Mouse (Mus musculus): ENCODE results near the gene Tsku.
A peak's percentile ranks its signal among the peaks of the same experiment; 100 is the strongest.

The Tsku gene

DNA sequence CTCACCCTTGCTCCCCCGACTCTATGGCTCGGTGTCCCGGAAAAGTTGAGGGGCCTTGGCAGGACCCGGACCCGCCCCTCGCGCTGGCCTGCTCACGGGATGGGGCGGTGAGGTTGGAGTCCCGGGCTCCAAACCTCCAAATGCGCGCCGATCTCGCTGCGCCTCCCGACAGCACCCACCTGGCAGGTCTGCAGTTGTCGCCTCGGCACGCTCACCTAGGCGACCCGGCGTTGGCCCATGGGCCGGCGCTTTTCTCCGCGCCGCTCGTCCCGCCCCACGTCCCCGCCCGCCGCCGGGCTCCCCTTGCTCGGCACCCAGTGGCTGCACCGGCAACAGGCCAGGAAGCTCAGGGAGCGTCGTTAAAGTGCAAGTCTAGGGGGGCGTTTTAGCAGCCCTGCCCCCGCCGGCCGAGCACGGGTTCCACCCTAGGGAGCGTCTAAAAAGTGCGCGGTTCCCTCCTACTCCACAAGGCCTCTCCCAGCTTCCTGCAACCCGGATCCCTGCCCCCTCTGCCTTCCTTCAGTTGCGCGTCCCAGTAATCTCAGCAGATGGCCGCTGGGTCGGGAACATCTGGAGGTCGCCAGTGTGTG lies at the start of gene Tsku:
Gene Tsku (minus strand): TSS at position 266 of the 590 bp plus-strand sequence.
- DNase-seq: peak; percentile 93

DNA sequence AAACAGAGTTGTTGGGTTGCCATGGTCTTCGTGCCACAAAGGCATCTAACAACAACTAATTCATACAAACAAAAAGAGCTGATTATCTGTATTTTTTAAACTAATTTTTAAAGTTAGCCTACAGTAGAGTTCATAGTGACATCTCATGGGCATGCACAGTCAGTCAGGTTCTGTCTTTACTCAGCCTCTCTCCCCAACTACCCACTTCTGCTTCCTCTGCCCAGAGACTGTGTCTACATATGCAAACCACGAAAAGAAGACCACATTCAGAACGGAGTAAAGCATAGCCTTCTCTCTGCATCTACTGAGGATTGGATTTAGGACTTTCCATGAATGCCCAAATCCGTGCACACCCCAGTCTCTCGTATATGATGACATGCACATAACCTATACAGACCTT lies 46.5 kb upstream of the Tsku start:
- DNase-seq: no peak

DNA sequence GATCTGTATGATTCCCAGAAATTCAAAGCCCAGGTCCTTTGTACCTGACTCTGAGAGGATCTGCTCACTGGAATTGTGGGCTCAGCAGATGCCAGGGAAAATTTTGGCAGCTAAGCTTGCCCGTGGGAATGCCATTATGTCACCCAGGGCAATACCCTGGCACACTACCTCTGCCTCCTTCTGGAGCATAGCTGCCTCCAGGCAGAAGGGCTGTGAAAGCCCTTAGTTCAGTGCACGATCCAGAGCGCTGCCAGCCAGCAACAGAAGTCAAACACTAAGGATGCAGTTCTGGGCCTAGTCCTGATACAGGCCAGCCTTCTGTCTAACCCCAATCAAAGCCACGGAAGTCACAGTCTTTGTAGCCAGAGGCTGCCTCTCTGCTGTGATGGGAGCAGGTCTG lies 42.9 kb upstream of the Tsku start:
- peak; percentile 29 for DNase-seq

DNA sequence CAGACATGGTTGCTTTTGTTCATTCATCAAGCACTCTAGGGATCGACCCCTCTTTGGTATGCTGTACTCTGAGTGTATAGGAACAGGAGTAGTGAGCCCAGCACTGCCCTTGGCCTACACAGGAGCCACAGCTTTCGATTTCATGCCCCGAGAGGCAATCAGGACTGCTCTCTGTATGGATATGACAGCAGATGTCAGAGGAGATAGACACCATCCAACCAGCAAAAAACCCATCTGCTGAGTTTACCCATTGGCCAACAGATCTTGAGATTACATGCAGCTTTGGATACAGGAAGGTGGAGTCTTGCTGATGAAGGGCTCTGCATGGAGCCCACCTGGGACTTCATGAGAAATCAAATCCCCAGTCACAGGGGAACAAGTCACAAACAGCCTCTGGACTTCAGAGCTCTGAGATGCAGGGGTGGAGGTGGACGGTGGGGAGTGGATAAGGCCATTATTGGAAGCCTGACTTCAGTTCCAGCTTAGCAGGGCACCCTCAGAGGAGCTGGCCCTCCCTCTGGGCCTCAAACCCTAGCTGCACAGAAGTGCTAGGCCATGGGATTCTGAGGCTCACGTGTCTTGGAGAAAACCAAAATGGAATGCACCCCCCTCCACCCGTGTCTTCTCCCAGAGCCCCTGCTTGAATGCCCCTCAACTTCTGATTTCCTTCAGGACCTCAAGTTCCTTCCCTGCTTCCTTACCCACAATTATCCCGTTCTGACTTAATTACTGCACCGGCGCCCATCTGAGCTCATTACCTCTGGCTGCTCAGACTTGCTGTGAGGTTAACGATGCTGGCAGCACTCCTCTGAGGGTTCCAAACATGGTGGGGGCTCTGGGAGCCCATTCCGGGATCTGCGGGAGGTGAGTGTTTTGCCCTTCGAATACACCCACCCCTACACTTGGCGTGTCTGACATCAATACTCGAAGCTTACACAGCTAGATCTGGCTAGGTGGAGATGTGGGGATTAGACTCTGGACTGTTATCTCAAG lies 41.8 kb upstream of the Tsku start:
- DNase-seq: no peak

DNA sequence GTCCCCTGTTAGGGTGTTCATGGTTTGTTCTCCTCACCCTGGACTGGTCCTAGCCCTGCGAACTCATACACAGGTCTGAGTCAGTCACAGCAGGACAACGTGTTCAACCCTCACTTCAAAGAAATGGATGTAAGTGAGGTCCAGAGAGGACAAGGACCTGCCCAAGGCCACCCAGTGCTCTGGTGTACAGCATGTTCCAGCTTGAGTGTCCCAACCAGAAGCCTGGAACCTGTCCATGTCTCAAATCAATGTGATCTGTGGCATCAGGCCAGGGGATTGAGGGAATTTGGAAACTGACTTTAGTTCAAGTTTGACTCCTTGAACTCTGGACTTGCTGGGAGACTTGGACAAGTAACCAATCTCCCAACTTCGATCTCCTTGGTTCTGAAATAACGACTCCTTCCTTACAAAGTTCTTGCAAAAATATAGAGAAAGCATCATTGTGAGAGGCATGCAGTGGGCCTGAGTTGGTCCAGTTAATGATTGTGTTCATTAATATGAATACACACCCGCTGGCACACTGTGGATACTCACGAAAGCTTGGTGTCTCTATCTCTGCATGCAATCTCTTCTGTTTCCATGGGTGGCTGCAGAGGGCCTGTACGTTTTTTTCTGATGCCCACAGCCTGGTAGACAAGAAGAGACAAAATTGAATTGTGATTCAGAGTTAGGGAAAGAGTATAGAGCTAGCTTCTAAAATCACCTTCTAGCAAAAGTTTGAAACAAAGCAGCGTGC lies 31.5 kb upstream of the Tsku start:
- DNase-seq: peak; percentile 69

DNA sequence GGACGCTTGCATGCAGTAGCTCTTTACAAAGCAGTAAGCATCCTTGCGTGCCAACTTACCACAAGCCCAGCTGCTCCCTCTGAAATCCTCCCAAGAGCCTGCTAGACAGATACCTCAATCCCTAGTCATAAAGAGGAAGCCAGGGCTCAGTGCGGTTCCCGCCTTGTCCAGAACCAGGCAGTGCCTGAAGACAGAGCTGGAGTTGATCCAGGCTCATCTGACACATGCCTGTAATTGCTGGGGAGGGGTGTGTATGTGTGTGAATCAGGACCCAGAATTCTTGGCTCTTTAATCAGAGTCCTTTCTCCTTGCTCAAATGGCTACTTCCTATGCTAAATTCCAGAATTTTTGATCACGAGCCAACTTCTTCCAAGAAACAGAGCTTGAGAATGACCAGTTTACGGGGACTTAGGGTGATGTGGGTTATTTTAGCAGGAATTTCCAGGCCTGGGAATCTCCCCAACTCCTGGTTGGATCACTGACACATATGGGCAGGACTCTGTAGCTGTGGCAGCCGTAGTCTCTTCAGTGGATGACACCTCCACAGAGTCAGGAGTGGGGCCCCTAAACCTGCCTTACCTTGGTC lies 30.3 kb upstream of the Tsku start:
- peak; percentile 27 for DNase-seq

DNA sequence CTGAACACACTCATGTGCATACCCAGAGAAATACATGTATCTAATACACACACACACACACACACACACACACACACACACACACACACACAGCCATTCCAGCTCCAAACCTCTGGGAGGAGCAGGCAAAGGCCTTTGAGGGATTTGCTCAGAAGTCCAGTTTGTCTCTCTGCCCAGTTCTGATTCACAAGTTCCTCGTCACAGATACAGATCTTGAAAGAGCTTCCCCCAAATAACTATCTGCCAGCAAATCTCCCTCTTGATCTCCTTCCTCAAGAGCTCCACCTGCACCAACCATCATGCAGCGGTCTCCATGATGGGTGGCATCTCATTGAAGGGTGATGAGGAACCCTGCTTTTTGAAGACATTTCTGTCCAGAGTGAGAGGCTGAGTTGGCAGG lies 29.4 kb upstream of the Tsku start:
- no peak for DNase-seq

DNA sequence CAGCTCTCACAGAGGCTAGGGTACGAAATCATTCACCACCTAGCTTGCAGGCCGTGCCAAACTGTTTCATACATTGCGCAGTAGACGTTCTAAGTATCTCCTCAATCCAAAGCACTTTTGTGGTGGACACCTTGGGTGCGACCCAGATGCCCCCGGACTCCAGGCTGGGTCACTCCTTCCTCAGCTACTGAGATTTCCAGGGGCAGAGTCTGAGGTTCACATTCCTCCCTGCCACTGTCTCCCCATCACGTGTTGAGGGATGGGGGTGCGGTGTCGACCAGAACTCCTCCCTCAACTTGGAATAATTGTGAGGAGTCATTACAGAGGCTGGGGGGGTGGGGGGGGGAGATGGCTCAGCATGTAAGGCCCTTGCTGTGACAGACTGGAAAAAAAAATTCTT lies 28.5 kb upstream of the Tsku start:
- peak; percentile 73 for DNase-seq

DNA sequence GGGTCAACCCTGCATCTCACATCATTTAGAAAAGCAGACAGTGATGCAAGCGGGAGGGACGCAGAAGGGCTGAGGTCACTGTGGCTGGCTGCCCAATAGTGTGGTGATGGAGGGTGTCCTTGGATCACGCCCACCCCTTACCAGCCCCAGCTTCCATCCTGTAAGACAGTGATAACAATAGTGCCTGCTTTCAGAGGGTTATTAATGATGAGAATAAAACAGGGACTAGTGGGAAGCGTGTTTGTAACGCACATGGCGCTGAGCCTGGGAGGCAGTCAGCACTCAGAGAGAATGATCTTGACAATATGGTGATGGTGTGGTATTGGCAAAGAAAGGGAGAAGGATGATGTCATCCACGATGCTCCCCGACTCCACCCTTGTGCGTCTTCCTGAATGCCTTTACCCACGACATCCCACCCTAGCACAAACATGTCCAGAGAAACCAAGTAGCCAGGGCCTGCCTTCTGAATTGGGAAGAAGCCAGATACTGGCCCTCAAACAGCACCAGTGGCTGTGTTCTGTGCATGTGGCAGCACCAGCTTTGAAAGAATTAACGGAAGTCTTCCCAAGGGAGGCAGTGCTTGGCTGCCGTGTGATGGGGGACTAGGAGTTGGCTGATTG lies 27.9 kb upstream of the Tsku start:
- DNase-seq: no peak

DNA sequence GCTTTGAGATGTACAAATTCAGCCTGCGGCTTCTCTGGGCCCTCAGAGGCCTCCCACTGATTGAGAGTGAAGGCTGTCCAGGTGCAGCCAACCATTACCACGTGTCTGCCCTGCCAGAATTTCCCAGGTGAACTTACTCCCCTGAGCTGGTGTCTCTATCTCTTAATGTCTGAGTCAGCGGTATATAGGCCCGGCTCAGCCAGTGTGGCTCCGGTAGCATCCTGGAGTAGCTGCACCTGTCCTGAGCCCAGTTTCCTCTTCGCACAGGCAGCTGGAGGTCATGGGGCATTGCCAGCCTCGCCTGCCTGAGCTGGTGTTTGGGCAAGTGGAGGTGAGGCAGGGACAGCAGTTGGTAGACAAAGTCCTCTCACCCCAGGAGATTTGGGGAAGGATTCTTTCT lies 26.1 kb upstream of the Tsku start:
- peak; percentile 59 for DNase-seq

DNA sequence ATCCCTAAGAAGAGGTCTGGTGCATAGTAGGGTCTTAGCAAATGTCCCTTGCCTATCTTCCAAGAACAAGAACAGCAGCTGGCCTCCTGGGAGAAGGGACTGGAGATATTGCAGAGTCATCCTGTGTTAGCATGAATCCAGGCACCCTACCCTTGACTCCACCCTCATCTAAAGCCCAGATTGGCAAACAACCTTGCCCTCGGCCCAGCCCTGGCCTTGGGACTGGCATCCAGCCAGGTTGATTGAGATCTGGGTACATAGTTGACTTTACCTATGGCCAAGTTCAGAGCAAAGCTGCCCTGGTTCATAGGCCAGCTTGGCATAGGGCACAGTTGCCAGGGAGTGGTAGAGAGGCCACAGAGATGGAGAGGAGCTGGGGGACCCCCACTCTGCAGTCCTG lies 24.0 kb upstream of the Tsku start:
- peak; percentile 72 for DNase-seq

DNA sequence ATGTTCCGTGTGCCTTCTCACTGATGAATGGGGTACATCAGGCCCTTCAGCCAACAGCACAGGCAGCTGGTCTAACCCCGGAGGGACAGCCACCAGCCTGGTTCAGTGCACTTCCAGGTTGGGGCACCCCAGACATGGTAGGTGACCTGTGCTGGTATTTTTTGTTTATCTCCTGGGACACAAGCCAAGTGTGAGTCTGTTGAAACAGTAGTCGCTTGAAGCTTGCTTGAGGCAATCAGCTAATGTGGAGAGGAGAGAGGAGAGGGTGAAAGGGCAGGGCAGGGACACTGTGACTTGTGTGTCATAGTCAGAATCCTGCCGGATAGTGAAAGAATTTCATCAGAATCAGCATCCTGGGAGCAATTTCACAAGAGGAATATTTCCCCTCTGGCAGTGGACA lies 22.2 kb upstream of the Tsku start:
- no peak for DNase-seq

DNA sequence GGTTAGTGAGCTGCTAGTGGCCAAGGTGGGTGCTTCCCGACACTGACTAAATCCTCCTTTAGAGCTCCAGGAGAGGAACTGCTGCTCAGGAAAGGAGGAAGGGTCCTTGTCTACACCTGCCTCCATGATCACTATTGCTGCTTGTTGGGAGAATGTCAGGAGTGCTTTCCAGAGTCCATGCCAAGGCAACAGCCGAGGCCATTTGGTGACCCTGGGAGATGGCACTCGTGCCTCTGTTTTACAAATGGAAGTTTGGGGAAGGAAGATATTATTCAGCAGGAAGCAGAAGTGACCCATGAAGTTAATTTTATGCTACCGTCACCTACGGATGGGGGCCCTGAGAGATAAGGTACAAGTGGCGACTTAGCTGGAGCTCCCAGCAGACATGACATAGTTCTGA lies 21.7 kb upstream of the Tsku start:
- no peak for DNase-seq

DNA sequence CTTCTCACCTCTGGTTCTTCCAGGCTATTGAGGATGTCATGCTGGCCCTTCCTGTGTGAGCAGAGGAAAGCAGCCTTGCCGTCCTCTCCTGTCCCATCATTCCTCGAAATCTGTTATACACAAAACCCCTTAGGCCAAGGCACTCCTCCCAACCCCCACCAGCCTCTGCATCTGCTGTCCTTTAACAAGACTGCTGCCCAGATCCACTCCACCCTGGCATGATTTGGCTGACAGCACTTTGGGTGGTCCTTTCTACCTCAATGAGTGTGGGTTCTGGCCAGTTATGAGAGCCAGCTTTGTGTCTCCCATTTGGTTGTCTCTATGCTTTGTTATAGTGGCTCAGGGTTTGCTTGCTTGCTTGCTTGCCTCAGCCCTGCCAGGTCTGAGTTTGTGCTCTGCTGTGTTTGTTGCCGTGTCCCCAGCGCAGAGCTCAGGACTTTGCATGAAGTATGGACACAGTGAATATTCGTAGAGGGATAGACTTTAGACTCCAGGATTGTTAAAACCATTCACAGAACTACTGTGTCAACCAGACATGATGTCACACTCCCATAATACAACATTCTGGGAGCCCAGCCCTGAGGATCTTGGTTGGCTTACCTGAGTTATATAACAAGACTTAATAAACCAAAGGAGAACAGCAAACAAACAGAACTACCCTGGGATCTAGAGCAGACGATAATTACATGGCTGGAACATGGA lies 19.2 kb upstream of the Tsku start:
- no peak for DNase-seq

DNA sequence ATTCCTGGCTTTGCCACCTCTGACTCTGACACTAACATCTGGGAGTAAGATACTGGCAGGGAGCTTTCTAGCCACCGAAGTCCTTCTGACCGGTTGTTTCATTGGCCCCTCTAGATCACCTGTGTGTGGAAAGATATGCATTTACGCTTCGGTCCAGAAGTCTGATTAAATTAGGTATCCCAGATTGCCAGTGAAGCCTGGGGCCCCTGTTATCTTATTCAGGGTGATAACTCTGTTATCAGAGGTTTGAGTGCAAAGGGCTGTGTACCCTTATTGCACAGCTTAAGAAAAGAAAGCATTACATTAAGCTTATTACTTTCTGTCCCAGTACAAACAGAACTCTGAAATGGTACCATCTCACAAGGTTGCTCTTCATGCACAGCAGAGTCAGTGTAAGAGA lies 18.1 kb upstream of the Tsku start:
- DNase-seq: no peak

DNA sequence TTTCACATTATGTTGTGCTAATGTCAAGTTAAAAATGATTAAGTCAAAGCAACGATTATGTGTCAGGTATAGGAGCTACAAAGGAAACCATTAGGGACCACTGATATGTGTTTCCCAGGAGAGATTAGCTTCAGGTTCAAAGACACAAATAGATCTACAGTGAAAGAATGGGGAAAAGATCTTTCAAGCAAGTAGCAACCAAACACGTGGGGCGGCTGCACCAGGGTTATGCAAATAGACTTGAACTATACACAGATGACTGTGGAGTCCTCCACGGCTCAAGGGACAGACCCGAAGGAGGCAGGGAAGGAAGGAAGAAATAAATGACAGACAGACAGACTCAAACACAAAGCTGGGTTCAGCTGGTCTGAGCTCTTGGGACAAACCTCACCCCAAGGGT lies 16.1 kb upstream of the Tsku start:
- DNase-seq: no peak

DNA sequence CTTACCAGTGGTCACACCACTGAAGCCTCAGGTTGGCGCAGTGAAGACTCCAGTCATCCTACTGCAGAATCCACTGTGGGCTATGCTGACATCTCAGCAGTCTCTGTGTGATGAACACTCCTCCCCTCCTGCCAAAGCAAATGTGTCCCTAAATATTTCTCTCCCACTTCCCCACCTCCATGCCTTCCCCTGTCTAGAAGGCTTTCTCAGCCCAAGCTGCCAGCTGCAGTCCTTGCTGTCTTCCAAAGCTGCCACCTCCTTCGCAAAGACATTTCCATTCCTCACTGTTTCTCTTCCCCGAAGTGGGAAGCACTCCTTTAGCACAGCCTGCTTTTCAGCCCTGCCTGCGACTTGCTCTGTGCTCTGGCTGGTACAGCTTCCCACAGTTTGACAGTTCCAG lies 10.0 kb upstream of the Tsku start:
- DNase-seq: no peak

DNA sequence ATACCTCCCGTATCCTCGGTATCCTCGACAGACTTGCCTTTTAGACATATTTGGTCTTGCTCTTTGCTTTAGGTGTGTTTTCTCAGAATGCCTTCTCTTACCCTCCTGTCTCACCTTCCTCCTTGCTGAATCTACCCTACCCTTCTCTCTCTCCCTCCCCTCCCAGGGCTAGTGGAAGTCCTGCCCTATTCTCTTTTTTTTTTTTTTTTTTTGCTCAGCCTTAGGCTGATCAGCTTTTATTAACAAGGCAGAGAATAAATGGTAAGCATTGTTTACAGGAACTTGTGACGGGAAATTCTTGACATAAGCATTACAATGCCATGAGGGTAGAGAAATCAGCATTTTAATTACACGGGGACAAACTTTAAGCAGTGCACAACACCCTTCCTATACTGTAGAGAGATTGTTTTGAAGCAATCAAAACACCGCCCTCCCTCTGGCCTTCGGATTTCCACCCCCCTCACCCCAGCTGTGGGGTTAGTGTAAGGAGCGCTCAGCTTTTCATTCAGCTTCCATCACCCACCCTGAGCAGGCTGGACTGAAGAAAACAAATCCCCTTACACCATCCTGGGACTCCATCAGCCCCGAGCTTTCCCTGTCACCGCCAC lies 8.7 kb upstream of the Tsku start:
- DNase-seq: no peak

DNA sequence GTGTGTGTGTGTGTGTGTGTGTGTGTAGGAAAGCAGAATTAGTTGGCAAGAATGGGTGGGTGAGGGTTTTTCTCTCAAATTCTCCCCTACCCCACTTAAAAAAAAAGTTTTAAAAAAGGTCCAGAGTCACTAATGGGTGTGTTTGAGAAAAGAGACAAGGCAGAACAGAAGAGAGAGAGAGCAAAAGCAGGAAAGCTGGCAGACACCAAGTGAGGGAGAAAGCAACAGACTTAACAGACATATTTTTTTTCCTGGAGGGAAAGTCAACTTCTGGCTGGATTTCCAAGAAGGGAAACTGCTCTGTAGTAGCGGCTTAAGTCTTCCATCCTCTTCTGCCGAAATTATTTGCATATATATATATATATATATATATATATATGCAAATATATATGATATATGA lies 534 bp upstream of the Tsku start:
- DNase-seq: no peak

DNA sequence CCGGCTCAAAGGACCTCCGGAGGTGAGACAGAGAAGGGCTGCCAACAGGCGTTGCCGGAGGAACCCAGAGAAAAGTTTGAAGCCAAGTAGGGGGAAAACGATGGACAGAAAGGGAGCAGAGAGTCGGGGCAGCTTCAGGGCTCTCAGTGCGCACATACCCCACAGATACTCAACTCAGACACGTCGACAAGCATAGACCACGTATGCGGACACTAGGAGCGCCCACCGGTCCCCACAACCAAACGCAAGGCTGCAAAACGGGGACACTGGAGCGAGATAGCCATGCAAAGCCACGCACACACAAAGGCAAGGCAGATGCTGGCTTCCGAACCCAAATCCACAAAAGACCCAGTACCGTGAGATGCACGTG lies 522 bp downstream of the Tsku start:
- no peak for DNase-seq

DNA sequence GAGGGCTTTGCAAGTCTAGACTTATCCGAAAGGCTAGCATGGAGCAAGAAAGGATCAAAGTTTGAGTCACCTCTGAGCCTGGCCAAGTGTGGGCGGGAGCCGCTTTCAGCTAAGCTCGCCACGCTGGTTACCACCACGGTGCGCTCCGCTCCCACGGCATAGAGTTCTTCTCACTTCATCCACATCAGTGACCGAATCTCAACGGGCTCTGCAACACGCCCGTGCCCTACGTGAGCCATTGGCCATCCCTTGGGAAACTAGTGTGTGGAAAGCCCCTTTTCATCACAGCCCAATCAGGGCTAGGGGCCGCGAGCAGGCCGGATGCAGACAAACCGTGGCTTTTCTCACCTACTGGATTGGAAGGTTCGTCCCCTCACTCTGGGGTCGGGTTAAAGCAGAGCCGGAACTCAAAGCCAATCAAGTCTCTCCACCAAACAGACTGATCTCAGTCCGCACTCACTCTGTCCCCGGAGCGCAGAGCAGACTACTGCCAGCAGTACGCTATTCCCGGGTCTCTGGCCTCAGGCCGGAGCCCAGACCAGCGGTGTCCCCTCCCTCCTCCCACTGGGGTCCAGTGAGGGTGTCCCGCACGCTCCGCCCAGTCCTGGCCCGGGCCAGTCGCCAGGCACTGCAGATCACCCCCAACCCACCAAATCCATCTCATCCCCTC lies 1.0 kb downstream of the Tsku start:
- DNase-seq: peak; percentile 74
